Mouse (Mus musculus) forebrain, embryonic 16.5 days (tissue): ENCODE results near the gene Nipsnap3a. TPM values are rescaled to one million over a fixed set of nuclear protein-coding genes. Genes with fewer than 3 reads are reported as not detected.
A peak's percentile ranks its signal among the peaks of the same experiment; 100 is the strongest.

ENCODE experiments used
- ATAC-seq: fragments of 200-750 bp; cut with Nextera tagmentation; 2 replicates; pipeline ENCODE4 v1.8.0; 2017; ENCODE audit warnings: mild to moderate bottlenecking, moderate library complexity
- H3K27ac ChIP-seq: fragments of 300-500 bp; sonication (generic); 2 replicates; pipeline ENCODE4 v1.5.1; 2014; ENCODE audit warnings: low read length, control low read depth
- H3K27me3 ChIP-seq: fragments of 300-500 bp; sonication (generic); replicated peaks from 2 replicates; pipeline ENCODE4 v1.6.1; 2014; ENCODE audit warnings: low read length; ENCODE audit not compliant: control insufficient read depth, insufficient read depth
- H3K36me3 ChIP-seq: fragments of 300-500 bp; sonication (generic); 2 replicates; pipeline ENCODE4 v1.6.1; 2014; ENCODE audit not compliant: control insufficient read depth, insufficient read depth
- H3K4me1 ChIP-seq: fragments of 300-500 bp; sonication (generic); replicated peaks from 2 replicates; pipeline ENCODE4 v1.6.1; 2014; ENCODE audit warnings: low read length; ENCODE audit not compliant: control insufficient read depth, insufficient read depth
- H3K4me2 ChIP-seq: fragments of 300-500 bp; sonication (generic); 2 replicates; pipeline ENCODE4 v1.6.1; 2014; ENCODE audit warnings: mild to moderate bottlenecking, low read length, control low read depth
- H3K4me3 ChIP-seq: fragments of 300-500 bp; sonication (generic); replicated peaks from 2 replicates; pipeline ENCODE4 v1.5.1; 2014; ENCODE audit warnings: mild to moderate bottlenecking, low read length, control low read depth
- H3K9ac ChIP-seq: fragments of 300-500 bp; sonication (generic); replicated peaks from 2 replicates; pipeline ENCODE4 v1.6.1; 2014; ENCODE audit warnings: low read depth, low read length, control low read depth
- H3K9me3 ChIP-seq: fragments of 300-500 bp; sonication (generic); 2 replicates; pipeline ENCODE4 v1.6.1; 2016; ENCODE audit warnings: low read length; ENCODE audit not compliant: control insufficient read depth
- WGBS: fragments of 180-500 bp; shearing (Covaris S2); extraction: QIAGEN DNeasy Blood & Tissue Kit; methylation state at CpG from one replicate; pipeline ENCODE4 v1.1.7; 2014; 5-methylcytosine and 5-hydroxymethylcytosine counted together
- polyA plus RNA-seq: library from polyadenylated mRNA; unstranded; fragments of >200 nt; fragmentation: Nextera tagmentation; extraction: Ambion mirVana; gene quantifications from 2 replicates; pipeline ENCODE4 v1.2.1, GENCODE M21; 2015

Gene Nipsnap3a
- polyA plus RNA-seq, 1 experiment from 2014 or later, result not detected

DNA sequence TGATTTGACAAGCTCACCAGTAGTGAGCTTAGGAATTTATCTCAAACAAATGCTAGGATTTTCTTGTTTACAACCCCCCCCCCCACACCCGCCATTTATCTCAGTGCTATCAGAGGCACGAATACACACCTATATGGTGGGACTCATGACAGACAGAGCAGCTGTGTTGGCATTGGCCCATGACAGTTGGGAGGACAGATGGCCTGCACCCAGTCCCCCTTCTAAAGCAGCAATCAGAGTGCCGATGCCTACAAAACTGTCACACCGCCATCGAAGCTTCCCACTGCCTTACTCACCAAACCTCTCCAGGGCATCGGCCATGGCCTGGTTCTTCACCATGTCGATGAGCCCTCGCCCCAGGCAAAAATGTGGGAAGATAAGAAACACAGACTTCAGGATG, 54.7 kb downstream of the Nipsnap3a start:
- Histone ChIP-seq H3K36me3 (no peaks in the 10 kb centered on the region), H3K9ac (no peak overlapping the region), H3K9me3 (no peaks in the 10 kb centered on the region), H3K27ac (no peak overlapping the region), H3K4me1 (no peaks in the 10 kb centered on the region), H3K27me3 (no peaks in the 10 kb centered on the region), H3K4me3 (no peak overlapping the region), H3K4me2 (no peak overlapping the region)
- 62% methylated on average over 8 of the region's 8 CpGs for WGBS
- ATAC-seq, result peak; percentile 61

- Histone ChIP-seq H3K9me3 (no peaks in the 10 kb centered on the region), H3K4me1 (no peaks in the 10 kb centered on the region), H3K27ac (no peak overlapping the region), H3K4me3 (no peak overlapping the region), H3K9ac (no peak overlapping the region), H3K27me3 (no peaks in the 10 kb centered on the region), H3K4me2 (no peak overlapping the region), H3K36me3 (no peaks in the 10 kb centered on the region)
- WGBS, result 86% methylated on average over 7 of the region's 7 CpGs
- no peak for ATAC-seq
Measured at GRCm38 (mm10) chr4:53045807-53046206, 56.7 kb downstream of the Nipsnap3a start.

- 79% methylated on average over 9 of the region's 9 CpGs for WGBS
- H3K4me2 ChIP-seq, result no peak overlapping the region
- no peak overlapping the region for H3K27ac ChIP-seq
Measured at GRCm38 (mm10) chr4:53046238-53047022, 57.4 kb downstream of the Nipsnap3a start.

More at GRCm38 (mm10) chr4:53046238-53047022, 57.4 kb downstream of the Nipsnap3a start:
- Histone ChIP-seq H3K4me1 (no peaks in the 10 kb centered on the region), H3K9ac (no peak overlapping the region), H3K27me3 (no peaks in the 10 kb centered on the region), H3K9me3 (no peaks in the 10 kb centered on the region), H3K36me3 (no peaks in the 10 kb centered on the region), H3K4me3 (no peak overlapping the region)
- no peak for ATAC-seq

Other genes starting within 250 kb of the Nipsnap3a start
- not detected in 2 replicates for gene Olfr275, start 174.7 kb upstream of the Nipsnap3a start, polyA plus RNA-seq
- gene Olfr273, start 130.0 kb upstream of the Nipsnap3a start, polyA plus RNA-seq, result not detected in 2 replicates
- not detected in 2 replicates for gene Olfr272, start 70.1 kb upstream of the Nipsnap3a start, polyA plus RNA-seq
- gene Olfr270, start 24.7 kb upstream of the Nipsnap3a start, polyA plus RNA-seq, result not detected in 2 replicates
- gene Nipsnap3b, start 22.6 kb downstream of the Nipsnap3a start, polyA plus RNA-seq, result 157 and 158 TPM in 2 replicates
- 8.9 and 11.7 TPM in 2 replicates for gene Abca1, start 170.6 kb downstream of the Nipsnap3a start, polyA plus RNA-seq